Mouse (Mus musculus): ENCODE data around the gene Tcf20. TPM values are rescaled to one million over a fixed set of nuclear protein-coding genes. Genes with fewer than 3 reads are reported as not detected.

Tcf20 gene
- polyA plus RNA-seq, 1 experiment, result 108 TPM

- H3K27me3 ChIP-seq (ENCODE audit: control insufficient read depth, insufficient read depth, low read length, poor library complexity, severe bottlenecking), result no peaks in the 10 kb centered on the region
These were observed 58.8 kb downstream of the Tcf20 start for GRCm38 (mm10) chr15:82928844-82929243.

GRCm38 (mm10) chr15:82928023-82928422 lies 59.6 kb downstream of the Tcf20 start:
- no peak overlapping the region for H3K4me3 ChIP-seq (ENCODE audit: low read depth, low read length)
- TF ChIP-seq POLR2A (IDR thresholded peaks at IDR 0.05; ENCODE audit: insufficient read depth, low read length), result no peak
- no peak for TF ChIP-seq EP300 (IDR thresholded peaks at IDR 0.05; ENCODE audit: insufficient read depth, low read depth, low read length)
- no peaks in the 10 kb centered on the region for H3K9me3 ChIP-seq (replicated peaks; ENCODE audit: control insufficient read depth, insufficient read depth, low read length, poor library complexity, severe bottlenecking)
- H3K27me3 ChIP-seq (ENCODE audit: control insufficient read depth, insufficient read depth, low read length, poor library complexity, severe bottlenecking), result no peaks in the 10 kb centered on the region
- peaks cover 17% of the 10 kb centered on the region for H3K4me1 ChIP-seq (ENCODE audit: control insufficient read depth, insufficient read depth, low read length)
- no peaks in the 10 kb centered on the region for H3K36me3 ChIP-seq (ENCODE audit: control insufficient read depth, insufficient read depth, low read length, poor library complexity, severe bottlenecking)
- H3K27ac ChIP-seq (ENCODE audit: insufficient read depth, low read length), result no peak overlapping the region
- no peak overlapping the region for H3K9ac ChIP-seq (ENCODE audit: low read depth, poor library complexity, severe bottlenecking)

More at GRCm38 (mm10) chr15:82928844-82929243, 58.8 kb downstream of the Tcf20 start:
- H3K4me3 ChIP-seq (ENCODE audit: low read depth, low read length), result no peak overlapping the region
- no peaks in the 10 kb centered on the region for H3K9me3 ChIP-seq (replicated peaks; ENCODE audit: control insufficient read depth, insufficient read depth, low read length, poor library complexity, severe bottlenecking)
- TF ChIP-seq CTCF (IDR thresholded peaks at IDR 0.05; ENCODE audit: low read depth, low read length) (no peak), EP300 (IDR thresholded peaks at IDR 0.05; ENCODE audit: insufficient read depth, low read depth, low read length) (no peak), POLR2A (IDR thresholded peaks at IDR 0.05; ENCODE audit: insufficient read depth, low read length) (no peak)
- H3K27ac ChIP-seq (ENCODE audit: insufficient read depth, low read length), result no peak overlapping the region
- peaks cover 17% of the 10 kb centered on the region for H3K4me1 ChIP-seq (ENCODE audit: control insufficient read depth, insufficient read depth, low read length)
- no peak overlapping the region for H3K9ac ChIP-seq (ENCODE audit: low read depth, poor library complexity, severe bottlenecking)
- no peaks in the 10 kb centered on the region for H3K36me3 ChIP-seq (ENCODE audit: control insufficient read depth, insufficient read depth, low read length, poor library complexity, severe bottlenecking)

- TF ChIP-seq CTCF (IDR thresholded peaks at IDR 0.05; ENCODE audit: low read depth, low read length) (no peak), EP300 (IDR thresholded peaks at IDR 0.05; ENCODE audit: insufficient read depth, low read depth, low read length) (no peak)
- H3K27me3 ChIP-seq (ENCODE audit: control insufficient read depth, insufficient read depth, low read length, poor library complexity, severe bottlenecking), result no peaks in the 10 kb centered on the region
- H3K9me3 ChIP-seq (replicated peaks; ENCODE audit: control insufficient read depth, insufficient read depth, low read length, poor library complexity, severe bottlenecking), result no peaks in the 10 kb centered on the region
- H3K4me3 ChIP-seq (ENCODE audit: low read depth, low read length), result no peak overlapping the region
- no peak overlapping the region for H3K9ac ChIP-seq (ENCODE audit: low read depth, poor library complexity, severe bottlenecking)
- H3K4me1 ChIP-seq (ENCODE audit: control insufficient read depth, insufficient read depth, low read length), result peaks cover 17% of the 10 kb centered on the region
- no peaks in the 10 kb centered on the region for H3K36me3 ChIP-seq (ENCODE audit: control insufficient read depth, insufficient read depth, low read length, poor library complexity, severe bottlenecking)
- no peak overlapping the region for H3K27ac ChIP-seq (ENCODE audit: insufficient read depth, low read length)
These were observed 60.6 kb downstream of the Tcf20 start for GRCm38 (mm10) chr15:82927057-82927456.

GRCm38 (mm10) chr15:82924679-82925425 lies 62.8 kb downstream of the Tcf20 start:
- Histone ChIP-seq H3K27ac (ENCODE audit: insufficient read depth, low read length) (peak overlapping the region; percentile 71), H3K27me3 (ENCODE audit: control insufficient read depth, insufficient read depth, low read length, poor library complexity, severe bottlenecking) (no peaks in the 10 kb centered on the region), H3K4me3 (ENCODE audit: low read depth, low read length) (no peak overlapping the region)

GRCm38 (mm10) chr15:82923531-82923930 lies 64.1 kb downstream of the Tcf20 start:
- Histone ChIP-seq H3K27me3 (ENCODE audit: control insufficient read depth, insufficient read depth, low read length, poor library complexity, severe bottlenecking) (no peaks in the 10 kb centered on the region), H3K4me3 (ENCODE audit: low read depth, low read length) (no peak overlapping the region), H3K9me3 (replicated peaks; ENCODE audit: control insufficient read depth, insufficient read depth, low read length, poor library complexity, severe bottlenecking) (no peaks in the 10 kb centered on the region), H3K4me1 (ENCODE audit: control insufficient read depth, insufficient read depth, low read length) (peaks cover 10% of the 10 kb centered on the region), H3K9ac (ENCODE audit: low read depth, poor library complexity, severe bottlenecking) (no peak overlapping the region), H3K27ac (ENCODE audit: insufficient read depth, low read length) (no peak overlapping the region), H3K36me3 (ENCODE audit: control insufficient read depth, insufficient read depth, low read length, poor library complexity, severe bottlenecking) (no peaks in the 10 kb centered on the region)
- TF ChIP-seq POLR2A (IDR thresholded peaks at IDR 0.05; ENCODE audit: insufficient read depth, low read length) (no peak), EP300 (IDR thresholded peaks at IDR 0.05; ENCODE audit: insufficient read depth, low read depth, low read length) (no peak), CTCF (IDR thresholded peaks at IDR 0.05; ENCODE audit: low read depth, low read length) (no peak)

More at GRCm38 (mm10) chr15:82924679-82925425, 62.8 kb downstream of the Tcf20 start:
- H3K4me1 ChIP-seq (ENCODE audit: control insufficient read depth, insufficient read depth, low read length), result peaks cover 17% of the 10 kb centered on the region
- no peaks in the 10 kb centered on the region for H3K36me3 ChIP-seq (ENCODE audit: control insufficient read depth, insufficient read depth, low read length, poor library complexity, severe bottlenecking)
- no peaks in the 10 kb centered on the region for H3K9me3 ChIP-seq (replicated peaks; ENCODE audit: control insufficient read depth, insufficient read depth, low read length, poor library complexity, severe bottlenecking)
- H3K9ac ChIP-seq (ENCODE audit: low read depth, poor library complexity, severe bottlenecking), result 0 out of 2 replicates have a peak overlapping the region, but pooled peaks have one; percentile 29
- TF ChIP-seq CTCF (IDR thresholded peaks at IDR 0.05; ENCODE audit: low read depth, low read length) (no peak), EP300 (IDR thresholded peaks at IDR 0.05; ENCODE audit: insufficient read depth, low read depth, low read length) (peak; percentile 79; the same call in 1 of the 2 replicates)

- no peaks in the 10 kb centered on the region for H3K36me3 ChIP-seq (ENCODE audit: control insufficient read depth, insufficient read depth, low read length, poor library complexity, severe bottlenecking)
- H3K9me3 ChIP-seq (replicated peaks; ENCODE audit: control insufficient read depth, insufficient read depth, low read length, poor library complexity, severe bottlenecking), result no peaks in the 10 kb centered on the region
- H3K4me3 ChIP-seq (ENCODE audit: low read depth, low read length), result no peak overlapping the region
- H3K27me3 ChIP-seq (ENCODE audit: control insufficient read depth, insufficient read depth, low read length, poor library complexity, severe bottlenecking), result no peaks in the 10 kb centered on the region
- TF ChIP-seq POLR2A (IDR thresholded peaks at IDR 0.05; ENCODE audit: insufficient read depth, low read length), result no peak
- TF ChIP-seq EP300 (IDR thresholded peaks at IDR 0.05; ENCODE audit: insufficient read depth, low read depth, low read length), result no peak
- TF ChIP-seq CTCF (IDR thresholded peaks at IDR 0.05; ENCODE audit: low read depth, low read length), result peak; percentile 72
- no peak overlapping the region for H3K27ac ChIP-seq (ENCODE audit: insufficient read depth, low read length)
- H3K4me1 ChIP-seq (ENCODE audit: control insufficient read depth, insufficient read depth, low read length), result peaks cover 8% of the 10 kb centered on the region
- H3K9ac ChIP-seq (ENCODE audit: low read depth, poor library complexity, severe bottlenecking), result no peak overlapping the region
These were observed 64.9 kb downstream of the Tcf20 start for GRCm38 (mm10) chr15:82922755-82923154.

All from ES-Bruce4 (cell line).